Mouse (Mus musculus) MEL (cell line): ENCODE results near the gene Kazn. TPM values are rescaled to one million over a fixed set of nuclear protein-coding genes. Genes with fewer than 3 reads are reported as not detected.

ENCODE experiments used
- DNase-seq: peaks from one replicate; pipeline ENCODE4 v3.0.0; 2011; ENCODE audit warnings: low read depth, low spot score
- H3K27ac ChIP-seq: 2 replicates; pipeline ENCODE4 v1.5.1; 2012; ENCODE audit warnings: low read depth, mild to moderate bottlenecking, control low read depth, low read length, moderate library complexity; ENCODE audit not compliant: control insufficient read depth
- H3K27me3 ChIP-seq, 2 experiments: fragments of 150-350 bp in 1 of 2; sonication (generic) in 1 of 2; 2 replicates each; pipeline ENCODE4 v1.6.1; 2012; ENCODE audit warnings: low read length in 2 of 2, mild to moderate bottlenecking in 2 of 2, improper control_type of control experiment in 1 of 2, moderate library complexity in 1 of 2; ENCODE audit not compliant: insufficient read depth in 2 of 2, control insufficient read depth in 1 of 2
- H3K36me3 ChIP-seq, 2 experiments: 2 replicates each; pipeline ENCODE4 v1.6.1; 2012 to 2014; ENCODE audit warnings: low read length in 2 of 2, improper control_type of control experiment in 1 of 2, inconsistent platforms in 1 of 2, mild to moderate bottlenecking in 1 of 2; ENCODE audit not compliant: insufficient read depth in 2 of 2, control insufficient read depth in 1 of 2
- H3K4me1 ChIP-seq, 2 experiments: fragments of 150-350 bp in 1 of 2; sonication (generic) in 1 of 2; 2 replicates each; pipeline ENCODE4 v1.6.1; 2012; ENCODE audit warnings: low read length in 2 of 2, improper control_type of control experiment in 1 of 2, mild to moderate bottlenecking in 1 of 2; ENCODE audit not compliant: insufficient read depth in 2 of 2, control insufficient read depth in 1 of 2
- H3K4me3 ChIP-seq, 2 experiments: fragments of 150-350 bp in 1 of 2; sonication (generic) in 1 of 2; 2 replicates each; pipeline ENCODE4 v1.5.1; 2012; ENCODE audit warnings: low read depth in 2 of 2, low read length in 2 of 2, mild to moderate bottlenecking in 2 of 2, moderate library complexity in 2 of 2, control low read depth in 1 of 2, improper control_type of control experiment in 1 of 2; ENCODE audit not compliant: control insufficient read depth in 1 of 2, insufficient read depth in 1 of 2
- H3K79me2 ChIP-seq: 2 replicates; pipeline ENCODE4 v1.6.1; 2012; ENCODE audit warnings: mild to moderate bottlenecking, low read length, moderate library complexity; ENCODE audit not compliant: control insufficient read depth, poor library complexity, insufficient read depth
- H3K9ac ChIP-seq: 2 replicates; pipeline ENCODE4 v1.6.1; 2012; ENCODE audit warnings: low read depth, mild to moderate bottlenecking, control low read depth, low read length, moderate library complexity; ENCODE audit not compliant: control insufficient read depth, poor library complexity, severe bottlenecking
- H3K9me3 ChIP-seq: fragments of 150-350 bp; sonication (generic); replicated peaks from 2 replicates; pipeline ENCODE4 v1.6.1; 2012; ENCODE audit warnings: mild to moderate bottlenecking, low read length, improper control_type of control experiment, moderate library complexity; ENCODE audit not compliant: insufficient read depth
- BHLHE40 ChIP-seq: IDR thresholded peaks from 2 replicates; pipeline ENCODE4 v1.6.1; 2012; ENCODE audit warnings: low read depth, mild to moderate bottlenecking, inconsistent platforms, low read length, improper control_type of control experiment, borderline replicate concordance
- CHD2 ChIP-seq: IDR thresholded peaks from 2 replicates; pipeline ENCODE4 v1.6.1; 2011; ENCODE audit warnings: low read length, improper control_type of control experiment
- CTCF ChIP-seq, 3 experiments: IDR thresholded peaks in 2 of 3; conservative IDR thresholded peaks in 1 of 3; 2 replicates each; pipeline ENCODE4 v1.5.1; 2011 to 2012; ENCODE audit warnings: low read length in 3 of 3, low read depth in 2 of 3, mild to moderate bottlenecking in 2 of 3, improper control_type of control experiment in 1 of 3, inconsistent platforms in 1 of 3, mixed read lengths in 1 of 3, moderate library complexity in 1 of 3; ENCODE audit not compliant: control insufficient read depth in 1 of 3, insufficient read depth in 1 of 3, poor library complexity in 1 of 3, severe bottlenecking in 1 of 3
- GABPA ChIP-seq: IDR thresholded peaks from 2 replicates; pipeline ENCODE4 v1.6.1; 2012; ENCODE audit warnings: low read depth, mild to moderate bottlenecking, inconsistent platforms, low read length, improper control_type of control experiment, moderate library complexity
- JUND ChIP-seq: IDR thresholded peaks from 2 replicates; pipeline ENCODE4 v1.6.1; 2011; ENCODE audit warnings: low read depth, mild to moderate bottlenecking, improper control_type of control experiment, low read length
- MAX ChIP-seq: IDR thresholded peaks from 2 replicates; pipeline ENCODE4 v1.6.1; 2011; ENCODE audit warnings: low read length, improper control_type of control experiment
- MAZ ChIP-seq: IDR thresholded peaks from 2 replicates; pipeline ENCODE4 v1.6.1; 2012; ENCODE audit warnings: low read depth, mild to moderate bottlenecking, inconsistent platforms, low read length, improper control_type of control experiment
- MEF2A ChIP-seq: IDR thresholded peaks from 2 replicates; pipeline ENCODE4 v1.6.1; 2014; ENCODE audit warnings: low read depth, mild to moderate bottlenecking, inconsistent platforms, low read length, improper control_type of control experiment; ENCODE audit not compliant: poor library complexity, insufficient replicate concordance, severe bottlenecking; ENCODE audit errors: extremely low read depth
- MXI1 ChIP-seq: IDR thresholded peaks from 2 replicates; pipeline ENCODE4 v1.6.1; 2011; ENCODE audit warnings: mild to moderate bottlenecking, low read depth, low read length, improper control_type of control experiment
- MYB ChIP-seq: IDR thresholded peaks from 2 replicates; pipeline ENCODE4 v1.6.1; 2011; ENCODE audit warnings: mild to moderate bottlenecking, low read depth, low read length, improper control_type of control experiment
- POLR2A ChIP-seq, 2 experiments: IDR thresholded peaks; 2 replicates each; pipeline ENCODE4 v1.6.1; 2011 to 2012; ENCODE audit warnings: low read length in 2 of 2, mild to moderate bottlenecking in 2 of 2, control low read depth in 1 of 2, improper control_type of control experiment in 1 of 2, low read depth in 1 of 2, moderate library complexity in 1 of 2; ENCODE audit not compliant: control insufficient read depth in 1 of 2, insufficient read depth in 1 of 2, poor library complexity in 1 of 2
- POLR2AphosphoS2 ChIP-seq: IDR thresholded peaks from 2 replicates; pipeline ENCODE4 v1.6.1; 2011; ENCODE audit warnings: low read length, improper control_type of control experiment
- POLR2AphosphoS5 ChIP-seq: IDR thresholded peaks from 2 replicates; pipeline ENCODE4 v1.6.1; 2012; ENCODE audit warnings: low read depth, borderline replicate concordance, mild to moderate bottlenecking, inconsistent platforms, low read length, moderate library complexity, mixed read lengths
- TCF12 ChIP-seq: IDR thresholded peaks from 2 replicates; pipeline ENCODE4 v1.6.1; 2014; ENCODE audit warnings: low read depth, mild to moderate bottlenecking, inconsistent platforms, low read length, improper control_type of control experiment, moderate library complexity
- UBTF ChIP-seq: IDR thresholded peaks from 2 replicates; pipeline ENCODE4 v1.6.1; 2012; ENCODE audit warnings: low read depth, mild to moderate bottlenecking, inconsistent platforms, low read length, improper control_type of control experiment, moderate library complexity, borderline replicate concordance; ENCODE audit not compliant: insufficient read depth
- ZC3H11A ChIP-seq: IDR thresholded peaks from 2 replicates; pipeline ENCODE4 v1.6.1; 2012; ENCODE audit warnings: low read depth, mild to moderate bottlenecking, inconsistent platforms, low read length, improper control_type of control experiment
- polyA plus RNA-seq, 2 experiments: library from polyadenylated mRNA; stranded (reverse) in 1 of 2; unstranded in 1 of 2; fragments of >175 nt in 1 of 2; fragments of >200 nt in 1 of 2; gene quantifications; 2 replicates each; pipeline versions ENCODE4 v1.2.1 to v1.2.4; 2012; ENCODE audit warnings: low replicate concordance in 2 of 2, low read depth in 1 of 2; ENCODE audit not compliant: insufficient read length in 2 of 2, insufficient read depth in 1 of 2, missing spikeins in 1 of 2
- total RNA-seq: library from RNA; depleted of rRNA; stranded (reverse); fragments of 300-350 nt; gene quantifications from 2 replicates; pipeline ENCODE4 v1.2.3, GENCODE M21; 2012

The Kazn gene
- total and polyA plus RNA-seq, 3 experiments, result not detected

DNA sequence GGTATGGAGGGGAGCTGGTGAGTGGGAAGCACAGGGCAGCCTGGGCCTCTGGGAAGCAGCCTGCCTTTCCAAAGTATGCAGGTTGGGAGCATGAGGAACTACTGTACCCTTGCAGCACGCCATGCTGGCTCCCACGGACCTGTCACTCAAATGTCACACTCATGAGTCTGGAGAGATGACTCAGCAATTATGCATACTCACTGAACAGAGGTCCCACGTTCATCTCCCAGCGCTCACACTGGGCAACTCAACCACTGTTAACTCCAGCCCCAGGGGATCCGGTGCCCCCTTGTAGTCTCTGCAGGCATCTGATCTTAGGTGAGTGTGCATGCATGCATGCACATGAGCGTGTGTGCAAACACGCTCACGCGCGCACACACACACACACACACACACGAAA lies 184.6 kb downstream of the Kazn start:
- no peaks in the 10 kb centered on the region for H3K27me3 ChIP-seq
- DNase-seq, result no peak
- H3K4me1 ChIP-seq, result no peaks in the 10 kb centered on the region
- H3K79me2 ChIP-seq, result no peaks in the 10 kb centered on the region
- H3K9me3 ChIP-seq, result no peaks in the 10 kb centered on the region
- no peak overlapping the region for H3K4me3 ChIP-seq
- H3K9ac ChIP-seq, result no peak overlapping the region
- no peak overlapping the region for H3K27ac ChIP-seq
- no peak for TF ChIP-seq TCF12
- TF ChIP-seq, all 39 proteins: peak for 0
- H3K36me3 ChIP-seq, result no peaks in the 10 kb centered on the region

DNA sequence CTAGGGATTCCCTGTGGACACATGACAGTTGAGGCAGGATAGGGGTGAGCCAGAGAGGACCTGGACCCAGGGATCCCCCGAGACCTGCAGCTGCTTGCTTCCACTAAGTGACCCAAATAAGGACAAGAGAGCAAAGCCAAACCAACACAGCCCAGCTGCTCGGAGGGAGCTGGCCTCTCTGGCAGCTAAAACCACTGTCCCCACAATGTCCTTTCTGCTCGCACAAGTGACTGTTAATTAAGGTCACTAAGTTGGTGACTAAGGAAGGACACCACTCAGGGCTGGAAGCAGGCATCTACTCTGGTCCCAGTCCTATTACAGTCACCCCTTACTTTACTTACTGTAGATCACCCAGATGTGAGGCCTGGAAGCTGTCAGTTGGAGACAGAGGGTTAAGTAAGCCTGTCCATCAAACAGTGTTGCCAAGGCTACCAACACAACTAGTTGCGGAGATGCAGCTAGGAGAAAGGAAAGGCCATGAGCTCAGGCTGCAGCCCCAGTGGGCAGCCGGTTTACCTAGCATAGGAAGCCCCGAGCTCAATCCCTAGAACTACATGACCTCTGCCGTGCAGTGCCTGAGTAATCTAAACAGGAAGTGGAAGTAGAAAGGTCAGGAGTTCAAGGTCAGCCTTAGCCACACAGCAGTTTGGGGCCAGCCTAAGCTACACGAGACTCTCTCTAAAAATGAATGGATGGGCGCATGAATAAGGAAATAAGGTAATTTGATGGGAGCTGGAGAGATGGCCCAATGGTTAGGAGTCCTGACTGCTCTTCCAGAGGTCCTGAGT lies 185.3 kb downstream of the Kazn start:
- H3K9me3 ChIP-seq, result no peaks in the 10 kb centered on the region
- H3K27me3 ChIP-seq, result no peaks in the 10 kb centered on the region
- H3K79me2 ChIP-seq, result no peaks in the 10 kb centered on the region
- H3K4me1 ChIP-seq, result no peaks in the 10 kb centered on the region
- H3K4me3 ChIP-seq, result no peak overlapping the region
- no peaks in the 10 kb centered on the region for H3K36me3 ChIP-seq
- H3K27ac ChIP-seq, result no peak overlapping the region
- no peak for DNase-seq
- no peak overlapping the region for H3K9ac ChIP-seq
- TF ChIP-seq CHD2 (no peak), JUND (no peak), ZC3H11A (no peak), BHLHE40 (no peak), MEF2A (no peak), MXI1 (no peak), MAZ (no peak), POLR2A (IDR thresholded peaks at IDR 0.05; ENCODE audit: control insufficient read depth in 1 of 2, insufficient read depth in 1 of 2, low read depth in 1 of 2, low read length in 2 of 2, poor library complexity in 1 of 2) (no peak), MAX (no peak), CTCF (IDR thresholded peaks at IDR 0.05 in 2 of 3, conservative IDR thresholded peaks at IDR 0.05 in 1 of 3; ENCODE audit: control insufficient read depth in 1 of 3, insufficient read depth in 1 of 3, low read depth in 2 of 3, low read length in 3 of 3, poor library complexity in 1 of 3, severe bottlenecking in 1 of 3) (no peak), UBTF (no peak), MYB (no peak), GABPA (no peak), POLR2AphosphoS5 (no peak), POLR2AphosphoS2 (no peak)
- TF ChIP-seq, all 39 proteins: peak for 0
